20 mouse cellular contexts compared by ENCODE assay signal in genomic region chr7:72962815-72963214, GRCm38 (mm10).
A peak's percentile ranks its signal among the peaks of the same experiment; 100 is the strongest.
DNase-seq lines count a peak whose midpoint lies in the region; ATAC-seq and TF ChIP-seq lines count a peak whose summit lies in the region.
"Had no signal": no experiment of that assay in that cellular context is flagged by ENCODE, and none has a peak within 500 bp of the region (broad histone marks: within the 10 kb centered on the region; RNA-seq: fewer than 3 reads in every experiment).

No protein-coding gene starts in this region.

- no peak overlapping the region for H3K9ac ChIP-seq in hindbrain, embryonic 11.5 days (ENCODE audit: low read depth, low read length)
- no peak overlapping the region for H3K9ac ChIP-seq in hindbrain, embryonic 13.5 days
- no peak overlapping the region for H3K9ac ChIP-seq in midbrain, embryonic 15.5 days
- H3K9ac ChIP-seq in forebrain, embryonic 12.5 days: no peak overlapping the region
- H3K9ac ChIP-seq: embryonic facial prominence, embryonic 15.5 days; limb, embryonic 15.5 days had no signal

- peak; percentile 40 for DNase-seq in hindbrain, embryonic 11.5 days (ENCODE audit: low spot score)
- DNase-seq in hindbrain, embryonic 10.5 days (ENCODE audit: low spot score): no peak
- peak; percentile 83 for DNase-seq in brain, embryonic 14.5 days (ENCODE audit: low read depth)
- DNase-seq in c-Kit-positive CD71-positive TER-119-positive erythroid progenitor cells, embryonic 14.5 days (ENCODE audit: low spot score): no peak
- DNase-seq: adrenal gland, adult 2 months; gastrocnemius, adult 2 months; heart, postnatal 10 days; kidney, adult 18-20 months; kidney, postnatal 14 days; layer of hippocampus, postnatal 36 days; lung, postnatal 14 days; right cerebral cortex, postnatal 4 days; thymus, adult 2 months had no signal

- peak; percentile 59; the same call in 1 of the 2 replicates for ATAC-seq in hindbrain, embryonic 11.5 days (ENCODE audit: low FRiP score)
- no peak for ATAC-seq in hindbrain, embryonic 13.5 days (ENCODE audit: low FRiP score)
- peak; percentile 65; the same call in 1 of the 2 replicates for ATAC-seq in midbrain, embryonic 15.5 days (replicated peaks)
- ATAC-seq in forebrain, embryonic 12.5 days (ENCODE audit: low FRiP score): no peak

- no peaks in the 10 kb centered on the region for H3K27me3 ChIP-seq in hindbrain, embryonic 11.5 days (ENCODE audit: control insufficient read depth, insufficient read depth, low read length)
- no peaks in the 10 kb centered on the region for H3K27me3 ChIP-seq in hindbrain, embryonic 10.5 days (ENCODE audit: insufficient read depth, poor library complexity, severe bottlenecking)
- no peaks in the 10 kb centered on the region for H3K27me3 ChIP-seq in hindbrain, embryonic 13.5 days
- no peaks in the 10 kb centered on the region for H3K27me3 ChIP-seq in midbrain, embryonic 15.5 days (replicated peaks)
- H3K27me3 ChIP-seq in forebrain, embryonic 12.5 days: no peaks in the 10 kb centered on the region
- H3K27me3 ChIP-seq: embryonic facial prominence, embryonic 15.5 days; limb, embryonic 15.5 days had no signal

- no peak overlapping the region for H3K4me2 ChIP-seq in hindbrain, embryonic 11.5 days (replicated peaks; ENCODE audit: low read depth, low read length)
- no peak overlapping the region for H3K4me2 ChIP-seq in hindbrain, embryonic 13.5 days
- no peak overlapping the region for H3K4me2 ChIP-seq in midbrain, embryonic 15.5 days
- no peak overlapping the region for H3K4me2 ChIP-seq in forebrain, embryonic 12.5 days
- H3K4me2 ChIP-seq: embryonic facial prominence, embryonic 15.5 days; limb, embryonic 15.5 days had no signal

- 35% methylated on average over 3 of the region's 3 CpGs for WGBS in hindbrain, embryonic 11.5 days
- WGBS in hindbrain, embryonic 10.5 days: 44% methylated on average over 3 of the region's 3 CpGs
- 22% methylated on average over 3 of the region's 3 CpGs for WGBS in hindbrain, embryonic 13.5 days
- 27% methylated on average over 3 of the region's 3 CpGs for WGBS in midbrain, embryonic 15.5 days
- WGBS in forebrain, embryonic 12.5 days: 58% methylated on average over 3 of the region's 3 CpGs

- TF ChIP-seq POLR2A in brain, embryonic 14.5 days (IDR thresholded peaks at IDR 0.05; ENCODE audit: borderline replicate concordance, extremely low read depth, insufficient read depth, insufficient read length, poor library complexity, severe bottlenecking): no peak

- no peak overlapping the region for H3K27ac ChIP-seq in hindbrain, embryonic 11.5 days (ENCODE audit: low read depth, low read length)
- no peak overlapping the region for H3K27ac ChIP-seq in hindbrain, embryonic 10.5 days
- peak overlapping the region; percentile 36 for H3K27ac ChIP-seq in hindbrain, embryonic 13.5 days
- H3K27ac ChIP-seq in midbrain, embryonic 15.5 days: peak overlapping the region; percentile 51; the same call in 1 of the 2 replicates
- H3K27ac ChIP-seq in forebrain, embryonic 12.5 days: no peak overlapping the region
- H3K27ac ChIP-seq: gastrocnemius, adult 2 months; heart, embryonic 10.5 days; layer of hippocampus, adult 2 months; limb, embryonic 15.5 days had no signal

- 0 out of 2 replicates have a peak, but pooled peaks cover 2% of the 10 kb centered on the region for H3K4me1 ChIP-seq in hindbrain, embryonic 11.5 days (replicated peaks; ENCODE audit: control insufficient read depth, insufficient read depth, low read length)
- peaks cover 11% of the 10 kb centered on the region for H3K4me1 ChIP-seq in hindbrain, embryonic 10.5 days (replicated peaks)
- H3K4me1 ChIP-seq in hindbrain, embryonic 13.5 days (replicated peaks): peaks cover 24% of the 10 kb centered on the region
- H3K4me1 ChIP-seq in midbrain, embryonic 15.5 days: peaks cover 8% of the 10 kb centered on the region; the same call in 1 of the 2 replicates
- peaks cover 13% of the 10 kb centered on the region; the same call in 1 of the 2 replicates for H3K4me1 ChIP-seq in forebrain, embryonic 12.5 days
- H3K4me1 ChIP-seq: heart, embryonic 10.5 days; limb, embryonic 15.5 days had no signal

- no peaks in the 10 kb centered on the region for H3K36me3 ChIP-seq in hindbrain, embryonic 11.5 days (ENCODE audit: control insufficient read depth, insufficient read depth, low read length)
- no peaks in the 10 kb centered on the region for H3K36me3 ChIP-seq in hindbrain, embryonic 10.5 days
- no peaks in the 10 kb centered on the region for H3K36me3 ChIP-seq in hindbrain, embryonic 13.5 days
- no peaks in the 10 kb centered on the region for H3K36me3 ChIP-seq in midbrain, embryonic 15.5 days (replicated peaks)
- no peaks in the 10 kb centered on the region for H3K36me3 ChIP-seq in forebrain, embryonic 12.5 days (replicated peaks)
- H3K36me3 ChIP-seq: embryonic facial prominence, embryonic 15.5 days; heart, embryonic 10.5 days; limb, embryonic 15.5 days had no signal

- TF ChIP-seq CTCF in brain, embryonic 14.5 days (IDR thresholded peaks at IDR 0.05; ENCODE audit: borderline replicate concordance, extremely low read depth, insufficient read depth, insufficient read length): no peak

- no peak overlapping the region for H3K4me3 ChIP-seq in hindbrain, embryonic 11.5 days (ENCODE audit: low read depth, low read length)
- no peak overlapping the region for H3K4me3 ChIP-seq in hindbrain, embryonic 10.5 days
- H3K4me3 ChIP-seq in hindbrain, embryonic 13.5 days: no peak overlapping the region
- H3K4me3 ChIP-seq in midbrain, embryonic 15.5 days: no peak overlapping the region
- no peak overlapping the region for H3K4me3 ChIP-seq in forebrain, embryonic 12.5 days (replicated peaks)
- H3K4me3 ChIP-seq: embryonic facial prominence, embryonic 15.5 days; gastrocnemius, adult 2 months; heart, embryonic 10.5 days; layer of hippocampus, adult 2 months; limb, embryonic 15.5 days had no signal

- H3K9me3 ChIP-seq in hindbrain, embryonic 11.5 days (ENCODE audit: control insufficient read depth, low read length): no peaks in the 10 kb centered on the region
- H3K9me3 ChIP-seq in hindbrain, embryonic 10.5 days: no peaks in the 10 kb centered on the region
- H3K9me3 ChIP-seq in hindbrain, embryonic 13.5 days: no peaks in the 10 kb centered on the region
- no peaks in the 10 kb centered on the region for H3K9me3 ChIP-seq in midbrain, embryonic 15.5 days
- H3K9me3 ChIP-seq in forebrain, embryonic 12.5 days: no peaks in the 10 kb centered on the region
- H3K9me3 ChIP-seq: embryonic facial prominence, embryonic 15.5 days; heart, embryonic 10.5 days; limb, embryonic 15.5 days had no signal

Comparison
In these comparisons a context has a peak if more than half of its experiments do, and no peak if none do; other contexts are left out.
1. ATAC-seq: peak in hindbrain, embryonic 11.5 days (single experiment) and midbrain, embryonic 15.5 days (single experiment); none in hindbrain, embryonic 13.5 days (single experiment) and forebrain, embryonic 12.5 days (single experiment).
2. DNase-seq: peak in hindbrain, embryonic 11.5 days (single experiment) and brain, embryonic 14.5 days (single experiment); none in hindbrain, embryonic 10.5 days (single experiment) and c-Kit-positive CD71-positive TER-119-positive erythroid progenitor cells, embryonic 14.5 days (single experiment).
3. H3K27ac ChIP-seq: peak in hindbrain, embryonic 13.5 days (single experiment) and midbrain, embryonic 15.5 days (single experiment); none in hindbrain, embryonic 11.5 days (single experiment), hindbrain, embryonic 10.5 days (single experiment) and forebrain, embryonic 12.5 days (single experiment).